Mouse (Mus musculus): Measurements from ENCODE around the gene Pdia2. TPM values are rescaled to one million over a fixed set of nuclear protein-coding genes. Genes with fewer than 3 reads are reported as not detected.

The Pdia2 gene
- 0.17 and 0.28 TPM in 2 replicates for polyA plus RNA-seq (2012; rRNA removed)

- DNase-seq (ENCODE audit: extremely low spot score in 1 of 2, low spot score in 1 of 2), result no peak
Measured at GRCm38 (mm10) chr17:26198892-26199291, at the start of gene Pdia2. Pdia2 (minus strand) TSS chr17:26199087.

GRCm38 (mm10) chr17:26244101-26244841 is 45.4 kb upstream of the Pdia2 start, which contains the start of gene Fam234a:
Fam234a (minus strand) TSS chr17:26244242.
- peak; percentile 88 to 92 for DNase-seq (ENCODE audit: extremely low spot score in 1 of 2, low spot score in 1 of 2)

GRCm38 (mm10) chr17:26243471-26244100 is 44.7 kb upstream of the Pdia2 start:
- peak in 1 of 2 experiments; percentile 63 for DNase-seq (ENCODE audit: extremely low spot score in 1 of 2, low spot score in 1 of 2)

GRCm38 (mm10) chr17:26240990-26241389 is 42.1 kb upstream of the Pdia2 start:
- DNase-seq (ENCODE audit: extremely low spot score in 1 of 2, low spot score in 1 of 2), result peak in 1 of 2 experiments; percentile 38

- no peak for DNase-seq (ENCODE audit: extremely low spot score in 1 of 2, low spot score in 1 of 2)
Measured at GRCm38 (mm10) chr17:26240120-26240790, 41.4 kb upstream of the Pdia2 start.

- no peak for DNase-seq (ENCODE audit: extremely low spot score in 1 of 2, low spot score in 1 of 2)
Measured at GRCm38 (mm10) chr17:26239551-26239950, 40.7 kb upstream of the Pdia2 start.

GRCm38 (mm10) chr17:26237667-26238066 is 38.8 kb upstream of the Pdia2 start:
- no peak for DNase-seq (ENCODE audit: extremely low spot score in 1 of 2, low spot score in 1 of 2)

- DNase-seq (ENCODE audit: extremely low spot score in 1 of 2, low spot score in 1 of 2), result no peak
Measured at GRCm38 (mm10) chr17:26235077-26235815, 36.4 kb upstream of the Pdia2 start.

- no peak for DNase-seq (ENCODE audit: extremely low spot score in 1 of 2, low spot score in 1 of 2)
Measured at GRCm38 (mm10) chr17:26234386-26234785, 35.5 kb upstream of the Pdia2 start.

- no peak for DNase-seq (ENCODE audit: extremely low spot score in 1 of 2, low spot score in 1 of 2)
Measured at GRCm38 (mm10) chr17:26232863-26233262, 34.0 kb upstream of the Pdia2 start.

GRCm38 (mm10) chr17:26231156-26231555 is 32.3 kb upstream of the Pdia2 start:
- DNase-seq (ENCODE audit: extremely low spot score in 1 of 2, low spot score in 1 of 2), result no peak

GRCm38 (mm10) chr17:26229776-26230175 is 30.9 kb upstream of the Pdia2 start:
- DNase-seq (ENCODE audit: extremely low spot score in 1 of 2, low spot score in 1 of 2), result no peak

- no peak for DNase-seq (ENCODE audit: extremely low spot score in 1 of 2, low spot score in 1 of 2)
Measured at GRCm38 (mm10) chr17:26225150-26225549, 26.3 kb upstream of the Pdia2 start.

GRCm38 (mm10) chr17:26221508-26221907 is 22.6 kb upstream of the Pdia2 start:
- DNase-seq (ENCODE audit: extremely low spot score in 1 of 2, low spot score in 1 of 2), result no peak

GRCm38 (mm10) chr17:26212681-26213080 is 13.8 kb upstream of the Pdia2 start:
- no peak for DNase-seq (ENCODE audit: extremely low spot score in 1 of 2, low spot score in 1 of 2)

GRCm38 (mm10) chr17:26212241-26212640 is 13.4 kb upstream of the Pdia2 start:
- no peak for DNase-seq (ENCODE audit: extremely low spot score in 1 of 2, low spot score in 1 of 2)

- DNase-seq (ENCODE audit: extremely low spot score in 1 of 2, low spot score in 1 of 2), result no peak
Measured at GRCm38 (mm10) chr17:26207686-26208085, 8.8 kb upstream of the Pdia2 start, which contains the start of gene Arhgdig. Arhgdig (minus strand) TSS chr17:26207786.

GRCm38 (mm10) chr17:26206392-26206791 is 7.5 kb upstream of the Pdia2 start:
- DNase-seq (ENCODE audit: extremely low spot score in 1 of 2, low spot score in 1 of 2), result no peak

- DNase-seq (ENCODE audit: extremely low spot score in 1 of 2, low spot score in 1 of 2), result no peak
Measured at GRCm38 (mm10) chr17:26204766-26205165, 5.9 kb upstream of the Pdia2 start.

- peak; percentile 53 to 76 for DNase-seq (ENCODE audit: extremely low spot score in 1 of 2, low spot score in 1 of 2)
Measured at GRCm38 (mm10) chr17:26203321-26203811, 4.5 kb upstream of the Pdia2 start.
